Mouse (Mus musculus): ENCODE data around the gene Gm21812. TPM values are rescaled to one million over a fixed set of nuclear protein-coding genes. Genes with fewer than 3 reads are reported as not detected.
"Not testable (repeated sequence)": the region's sequence is repeated elsewhere in the genome, so short reads cannot be mapped to it uniquely, and the experiment has no call there.

Gene Gm21812
- not detected in 2 replicates for polyA plus RNA-seq (2015; fragmentation: Nextera tagmentation; extraction: Ambion mirVana)

- H3K27ac ChIP-seq; H3K4me2 ChIP-seq; H3K36me3 ChIP-seq; H3K4me3 ChIP-seq; H3K27me3 ChIP-seq; H3K4me1 ChIP-seq; ATAC-seq (ENCODE audit: insufficient number of reproducible peaks, low FRiP score, low TSS enrichment, low read depth); H3K9me3 ChIP-seq; H3K9ac ChIP-seq: not testable (repeated sequence)
- WGBS: 40% methylated on average over 1 of the region's 4 CpGs
These were observed at the start of gene Gm21812 for GRCm38 (mm10) chrY:9347084-9347483. Gene Gm21812 (minus strand): TSS chrY:9347184.

Other genes with a start within 250 kb of the Gm21812 start
- gene Gm21292, start 213.3 kb downstream of the Gm21812 start, polyA plus RNA-seq (2015; fragmentation: Nextera tagmentation; extraction: Ambion mirVana): not detected in 2 replicates
- gene Gm21721, start 145.0 kb downstream of the Gm21812 start, polyA plus RNA-seq (2015; fragmentation: Nextera tagmentation; extraction: Ambion mirVana): not detected in 2 replicates
- gene Gm21874, start 69.0 kb upstream of the Gm21812 start, polyA plus RNA-seq (2015; fragmentation: Nextera tagmentation; extraction: Ambion mirVana): not detected in 2 replicates